ENCODE assay signal across 8 mouse cellular contexts in genomic region chr8:83737852-83738562, GRCm38 (mm10). TPM values are rescaled to one million over a fixed set of nuclear protein-coding genes. Genes with fewer than 3 reads are reported as not detected.
A peak's percentile ranks its signal among the peaks of the same experiment; 100 is the strongest.
DNase-seq lines count a peak whose midpoint lies in the region; ATAC-seq lines count a peak whose summit lies in the region.

No protein-coding gene starts in this region.

- ATAC-seq in liver, embryonic 13.5 days (ENCODE audit: low read depth): no peak

- peak overlapping the region; percentile 93 for H3K27ac ChIP-seq in brown adipose tissue, adult 24 weeks (replicated peaks; ENCODE audit: low read depth, low read length)
- H3K27ac ChIP-seq in liver, embryonic 13.5 days: 0 out of 2 replicates have a peak overlapping the region, but pooled peaks have one; percentile 14

- H3K9me3 ChIP-seq in liver, embryonic 13.5 days (replicated peaks): peaks cover 4% of the 10 kb centered on the region; the same call in 1 of the 2 replicates

- peak; percentile 19 for DNase-seq in right cerebral cortex, postnatal 4 days
- no peak for DNase-seq in right cerebral cortex, postnatal 25 days
- peak; percentile 70 for DNase-seq in heart, postnatal 25 days (ENCODE audit: low spot score)
- no peak for DNase-seq in liver, embryonic 13.5 days
- peak; percentile 74 to 81 for DNase-seq in spleen, postnatal 36 days (ENCODE audit: low spot score in 2 of 2)
- no peak for DNase-seq in layer of hippocampus, postnatal 36 days
- no peak for DNase-seq in frontal cortex, adult 2 months (ENCODE audit: extremely low spot score in 1 of 2, low spot score in 1 of 2)

- peak overlapping the region; percentile 97 for H3K4me3 ChIP-seq in brown adipose tissue, adult 24 weeks (ENCODE audit: insufficient read depth, low read depth, low read length)
- no peak overlapping the region for H3K4me3 ChIP-seq in liver, embryonic 13.5 days (replicated peaks)

- no peaks in the 10 kb centered on the region for H3K36me3 ChIP-seq in liver, embryonic 13.5 days

- intact Hi-C loops in heart, postnatal 25 days (cut with DNase I): loop anchor here (5.0 kb wide), 2 partner anchors 34 to 41 kb away; partner anchors contain the start of gene Pkn1

- WGBS in liver, embryonic 13.5 days (ENCODE audit: insufficient replicate concordance): 45% methylated on average over 4 of the region's 4 CpGs

- no peak overlapping the region for H3K9ac ChIP-seq in liver, embryonic 13.5 days

- peaks cover 10% of the 10 kb centered on the region; the same call in 1 of the 2 replicates for H3K27me3 ChIP-seq in liver, embryonic 13.5 days

- H3K4me1 ChIP-seq in brown adipose tissue, adult 24 weeks (ENCODE audit: control insufficient read depth, insufficient read depth, insufficient read length, low read length): peaks cover 37% of the 10 kb centered on the region
- H3K4me1 ChIP-seq in liver, embryonic 13.5 days (replicated peaks): peaks cover 55% of the 10 kb centered on the region

- H3K4me2 ChIP-seq in liver, embryonic 13.5 days: peak overlapping the region; percentile 17; the same call in 1 of the 2 replicates

RNA-seq across cellular contexts. Expression of gene Adgre5, which starts 3.1 kb away (rescaled TPM):
- polyA plus RNA-seq in brown adipose tissue, adult 24 weeks (2012; ENCODE audit: insufficient read depth, insufficient read length, missing spikeins): 30.1 and 34.2 TPM in 2 replicates
- 10 to 100 TPM; 39.4 to 56.9 TPM for total RNA-seq in heart, postnatal 25 days (2021)
- polyA plus RNA-seq in liver, embryonic 13.5 days (2015; fragmentation: Nextera tagmentation; extraction: Ambion mirVana): 8.9 and 11.1 TPM in 2 replicates
- 1 to 10 TPM; 7.6 to 7.7 TPM for total RNA-seq in layer of hippocampus, postnatal 36 days (2021)
- polyA plus RNA-seq in frontal cortex, adult 2 months (2012; rRNA removed): 21.8 and 23.0 TPM in 2 replicates

RNA-seq across cellular contexts. Expression of gene Ddx39, which starts 23.0 kb away (rescaled TPM):
- 7.7 and 14.1 TPM in 2 replicates for polyA plus RNA-seq in brown adipose tissue, adult 24 weeks (2012; ENCODE audit: insufficient read depth, insufficient read length, missing spikeins)
- total RNA-seq in heart, postnatal 25 days (2021): 10 to 100 TPM; 20.0 to 21.6 TPM
- polyA plus RNA-seq in liver, embryonic 13.5 days (2015; fragmentation: Nextera tagmentation; extraction: Ambion mirVana): 291 and 294 TPM in 2 replicates
- 10 to 100 TPM; 17.0 to 19.2 TPM for total RNA-seq in layer of hippocampus, postnatal 36 days (2021)
- 27.2 and 30.6 TPM in 2 replicates for polyA plus RNA-seq in frontal cortex, adult 2 months (2012; rRNA removed)

RNA-seq across cellular contexts. Expression of gene Pkn1, which starts 39.0 kb away (rescaled TPM):
- 98.1 and 111 TPM in 2 replicates for polyA plus RNA-seq in brown adipose tissue, adult 24 weeks (2012; ENCODE audit: insufficient read depth, insufficient read length, missing spikeins)
- 10 to 100 TPM; 58.6 to 58.8 TPM for total RNA-seq in heart, postnatal 25 days (2021)
- polyA plus RNA-seq in liver, embryonic 13.5 days (2015; fragmentation: Nextera tagmentation; extraction: Ambion mirVana): 11.5 and 11.8 TPM in 2 replicates
- total RNA-seq in layer of hippocampus, postnatal 36 days (2021): 10 to 100 TPM; 53.0 to 54.8 TPM
- polyA plus RNA-seq in frontal cortex, adult 2 months (2012; rRNA removed): 51.9 and 61.9 TPM in 2 replicates

Comparison
In these comparisons a context has a peak if more than half of its experiments do, and no peak if none do; other contexts are left out.
1. DNase-seq: peak in right cerebral cortex, postnatal 4 days (single experiment), heart, postnatal 25 days (single experiment) and spleen, postnatal 36 days (2 of 2); none in right cerebral cortex, postnatal 25 days (single experiment), liver, embryonic 13.5 days (single experiment), layer of hippocampus, postnatal 36 days (0 of 2) and frontal cortex, adult 2 months (0 of 2).